Mouse (Mus musculus) B cell, adult 2 months (primary cell): ENCODE results near the gene Muc5ac.
"Not testable (repeated sequence)": the region's sequence is repeated elsewhere in the genome, so short reads cannot be mapped to it uniquely, and the experiment has no call there.

Experiments
- DNase-seq, 2 experiments: peaks; one replicate each; pipeline ENCODE4 v3.0.0; 2022

Muc5ac gene

DNA sequence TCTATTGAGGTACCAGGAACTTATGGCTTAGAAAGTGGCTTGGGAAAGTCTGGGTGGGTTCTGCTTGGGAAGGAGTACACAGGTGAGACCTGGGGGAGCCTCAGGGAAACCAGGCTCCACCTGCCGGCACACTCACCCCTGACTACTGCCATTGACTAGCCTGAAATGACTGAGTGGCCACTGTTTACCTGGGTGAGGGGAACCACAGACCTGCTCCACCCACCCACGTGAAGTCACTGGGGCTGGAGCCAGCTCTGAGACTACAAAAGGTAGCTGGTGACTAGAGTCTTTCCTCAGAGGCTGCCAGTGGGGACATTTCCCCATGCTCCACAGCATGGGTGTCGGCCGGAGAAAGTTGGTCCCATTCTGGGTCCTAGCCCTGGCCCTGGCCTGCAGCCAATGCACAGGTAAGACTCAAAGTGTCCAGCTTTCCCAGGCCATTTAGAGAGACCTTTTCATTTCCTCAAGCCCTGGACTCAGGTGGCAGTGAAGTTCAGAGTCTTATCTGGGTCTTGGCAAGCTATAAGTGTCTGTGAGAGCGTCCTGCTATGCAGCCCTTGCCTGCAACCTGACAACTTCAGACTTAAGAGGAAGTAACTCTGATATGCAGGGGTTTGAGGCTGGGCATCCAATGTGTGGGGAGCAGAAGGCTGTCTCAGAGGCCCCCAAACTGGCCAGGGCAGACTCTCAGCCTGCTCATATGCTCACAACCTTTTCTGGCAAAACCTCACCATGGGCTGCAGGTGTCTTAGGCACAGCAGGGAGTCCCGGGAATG is at the start of gene Muc5ac:
Gene Muc5ac (plus strand): TSS at position 296 of the 776 bp plus-strand sequence.
- no peak for DNase-seq

DNA sequence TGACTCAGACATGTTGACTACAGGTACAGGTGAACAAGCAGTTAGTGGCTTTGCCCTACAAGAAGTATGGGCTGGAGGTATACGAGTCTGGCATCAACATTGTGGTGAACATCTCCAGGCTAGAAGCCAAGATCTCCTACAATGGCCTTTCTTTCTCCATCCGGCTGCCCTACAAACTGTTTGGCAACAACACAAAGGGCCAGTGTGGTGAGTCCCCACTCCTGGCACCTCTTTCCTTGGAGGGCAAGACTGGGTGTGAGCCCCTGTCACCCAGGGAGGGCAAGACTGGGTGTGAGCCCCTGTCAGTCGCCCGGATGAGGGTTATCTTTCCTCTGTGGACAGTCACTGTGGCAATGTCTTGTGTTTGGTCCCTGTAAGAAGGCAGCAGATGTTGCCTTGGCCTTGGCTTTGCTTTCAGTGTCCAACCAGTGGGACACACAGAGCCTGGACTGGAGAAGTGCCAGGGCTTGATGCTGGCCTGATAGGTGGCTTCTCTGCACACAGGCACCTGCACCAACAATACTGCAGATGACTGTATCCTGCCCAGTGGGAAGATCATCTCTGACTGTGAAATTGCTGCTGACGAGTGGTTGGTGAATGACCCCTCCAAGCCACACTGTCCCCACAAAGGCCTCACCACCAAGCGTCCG is 41.2 kb upstream of the Muc5ac start:
- no peak for DNase-seq

DNA sequence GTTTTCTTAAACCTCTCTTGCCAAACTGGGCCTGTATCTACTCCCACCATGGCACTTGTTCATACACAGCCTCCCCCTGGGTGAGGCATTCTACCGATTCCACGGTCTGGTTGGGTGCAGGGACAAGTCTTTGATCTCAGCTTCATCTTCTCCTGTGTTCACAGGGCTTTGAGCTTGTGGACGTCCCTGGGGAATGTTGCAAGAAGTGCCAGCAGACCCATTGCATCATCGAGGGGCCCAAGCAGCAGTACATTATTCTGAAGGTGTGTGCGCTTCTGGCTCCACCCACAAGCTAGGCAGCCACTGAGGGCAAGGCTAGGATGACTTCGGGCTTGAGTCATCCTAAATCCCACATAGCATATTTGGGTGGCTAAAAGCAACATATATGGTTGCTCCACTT is 36.3 kb upstream of the Muc5ac start:
- no peak for DNase-seq

DNA sequence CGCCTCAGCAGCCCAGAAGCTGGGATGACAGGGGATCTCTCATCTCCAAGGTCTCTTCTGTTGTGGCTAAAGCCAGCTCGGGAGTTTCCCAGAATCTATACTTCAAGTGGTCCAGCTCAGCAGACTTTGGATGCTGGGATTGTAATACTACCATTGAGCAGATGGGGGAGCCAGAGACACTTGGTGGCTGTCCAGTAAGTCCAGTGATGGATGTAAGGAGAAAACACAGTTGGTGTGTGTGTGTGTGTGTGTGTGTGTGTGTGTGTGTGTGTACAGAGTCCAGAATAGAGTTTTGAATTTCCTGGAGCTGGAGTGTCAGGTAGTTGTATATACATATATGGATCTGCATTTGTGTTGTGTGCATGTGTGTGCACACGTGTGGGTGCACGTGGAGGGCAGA is 32.9 kb upstream of the Muc5ac start:
- DNase-seq, result peak; percentile 62 to 66

DNA sequence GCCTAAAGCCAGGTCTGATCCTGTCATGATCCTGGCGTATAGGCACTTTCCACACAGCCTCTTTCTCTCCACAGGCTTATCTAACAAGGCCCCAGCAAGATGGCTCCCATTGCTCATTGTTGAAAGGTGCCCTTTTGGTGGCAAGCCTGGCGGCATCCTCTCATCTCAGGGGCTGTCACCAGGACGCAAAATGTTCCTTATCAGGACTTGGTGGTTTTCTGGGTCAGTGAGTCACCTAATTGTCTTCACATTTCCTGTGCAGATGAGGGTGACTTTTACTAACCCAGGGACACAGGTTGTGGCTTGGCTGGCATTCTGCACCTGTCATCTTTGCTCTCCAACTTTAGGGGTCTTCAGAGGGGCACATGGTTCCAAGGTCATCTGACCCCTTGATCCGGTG is 30.5 kb upstream of the Muc5ac start:
- no peak for DNase-seq

DNA sequence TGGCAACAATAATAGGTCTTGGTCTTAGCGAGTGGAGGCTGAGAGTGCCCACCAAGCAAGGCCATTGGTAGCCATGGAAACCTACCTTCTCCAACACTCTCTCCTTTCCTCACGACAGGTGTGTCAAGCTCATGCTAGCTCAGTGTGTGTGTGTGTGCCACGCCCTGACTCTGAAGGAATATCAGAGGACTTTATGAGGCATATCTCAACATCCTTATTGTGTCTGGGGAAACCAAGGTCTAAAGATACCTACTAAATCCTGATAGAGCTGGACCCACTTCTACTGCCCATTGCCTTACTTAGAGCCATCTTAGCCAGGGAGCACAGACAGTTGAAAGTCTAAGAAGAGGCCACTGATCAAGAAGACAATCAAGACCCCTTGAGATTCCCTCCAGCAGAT is 18.3 kb upstream of the Muc5ac start:
- no peak for DNase-seq

DNA sequence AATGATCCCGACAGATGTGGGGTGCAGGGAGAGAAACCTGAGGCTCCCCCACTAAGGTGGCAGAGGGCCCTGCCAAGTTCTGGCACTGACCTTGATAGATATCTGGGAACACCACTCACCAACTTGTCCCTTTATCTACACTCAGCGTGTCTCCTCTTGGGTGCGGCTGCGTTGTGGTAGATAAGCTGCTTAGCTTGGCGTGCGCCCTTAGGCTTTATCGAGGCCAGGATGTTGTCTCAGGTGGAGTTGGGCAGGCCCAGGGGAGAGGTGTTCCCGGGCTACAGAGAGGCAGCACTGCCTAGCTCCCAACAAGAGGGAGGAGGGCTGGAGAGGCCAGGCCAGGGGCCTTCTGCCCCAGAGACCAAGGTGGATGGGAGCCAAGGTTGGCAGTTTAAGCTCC is 17.8 kb upstream of the Muc5ac start:
- DNase-seq, result no peak

DNA sequence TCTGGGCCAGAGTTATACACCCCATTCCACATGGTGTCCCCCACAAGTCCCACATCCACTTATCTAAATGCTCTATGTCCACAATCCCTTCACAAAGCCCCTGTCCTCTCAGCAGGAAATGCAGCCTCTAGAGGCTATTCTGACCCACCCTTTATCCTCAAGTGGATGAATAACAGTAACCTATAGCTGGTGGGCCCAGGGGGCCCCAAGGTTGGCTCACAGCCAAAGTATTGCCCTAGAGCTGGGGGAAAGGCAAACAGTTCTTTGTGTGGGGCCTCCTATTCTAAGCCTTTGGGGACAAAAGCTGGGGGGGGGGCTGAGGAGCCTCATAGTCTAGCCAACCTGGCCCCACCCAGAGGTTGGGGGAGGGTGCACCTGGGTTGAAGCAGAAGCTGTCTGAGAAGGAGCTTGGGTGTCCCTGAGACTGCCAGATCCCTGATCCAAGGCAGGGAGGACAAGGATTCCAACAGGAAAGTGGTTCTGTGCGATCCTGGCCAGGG is 16.7 kb upstream of the Muc5ac start:
- DNase-seq, result no peak

DNA sequence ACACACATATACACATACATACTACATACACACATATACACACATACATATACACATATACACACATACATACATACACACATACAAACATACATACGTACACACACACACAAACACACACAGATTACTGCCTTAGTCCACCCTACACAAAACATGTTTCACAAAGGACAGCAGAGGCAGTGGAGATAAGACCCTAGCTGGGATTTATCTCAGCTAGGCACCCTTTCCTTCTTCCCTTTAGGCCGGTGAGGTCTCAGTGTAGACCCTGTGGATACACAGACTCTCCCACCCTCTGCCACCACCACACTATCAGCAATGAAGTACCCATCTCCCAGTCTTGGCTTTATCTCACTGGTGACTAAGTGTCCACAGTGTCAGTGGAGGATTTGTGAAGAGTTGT is 13.9 kb upstream of the Muc5ac start:
- DNase-seq, result no peak

DNA sequence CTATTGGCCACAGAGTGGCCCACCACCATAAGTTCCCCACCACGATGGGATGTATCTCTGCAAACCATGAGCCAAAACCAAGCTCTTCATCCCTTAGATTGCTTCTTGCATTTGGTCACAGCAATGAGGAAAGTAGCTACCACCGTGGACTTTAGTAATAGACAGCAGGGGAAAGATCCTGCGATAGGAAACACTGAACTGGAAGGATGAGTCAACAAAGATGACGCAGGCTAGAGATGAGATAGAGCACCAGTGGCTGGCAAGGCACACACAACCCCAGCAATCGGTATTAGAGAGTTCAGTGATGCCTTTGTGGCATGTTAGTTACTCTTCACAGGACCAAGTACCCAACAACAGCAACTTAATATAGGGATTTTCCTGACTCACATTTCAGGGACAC is 12.6 kb upstream of the Muc5ac start:
- DNase-seq, result no peak

DNA sequence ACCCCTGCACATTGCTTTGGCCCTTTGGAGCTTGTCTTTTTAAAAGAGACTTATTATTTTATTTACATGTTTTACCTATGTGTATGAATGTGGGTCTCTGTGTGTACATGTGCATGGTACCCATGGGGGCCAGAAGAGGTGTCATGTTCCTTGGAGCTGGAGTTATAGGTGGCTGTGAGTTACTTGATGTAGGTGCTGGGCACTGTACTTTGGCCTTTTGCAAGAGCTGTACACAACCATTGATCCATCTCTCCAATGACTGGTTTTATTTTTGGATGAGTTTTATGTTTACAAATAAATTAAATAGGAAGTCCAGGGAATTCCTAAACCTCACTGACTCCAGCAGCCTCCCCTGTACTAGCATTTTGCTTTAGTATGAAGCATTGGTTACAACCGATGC is 5.5 kb downstream of the Muc5ac start:
- DNase-seq, result no peak

DNA sequence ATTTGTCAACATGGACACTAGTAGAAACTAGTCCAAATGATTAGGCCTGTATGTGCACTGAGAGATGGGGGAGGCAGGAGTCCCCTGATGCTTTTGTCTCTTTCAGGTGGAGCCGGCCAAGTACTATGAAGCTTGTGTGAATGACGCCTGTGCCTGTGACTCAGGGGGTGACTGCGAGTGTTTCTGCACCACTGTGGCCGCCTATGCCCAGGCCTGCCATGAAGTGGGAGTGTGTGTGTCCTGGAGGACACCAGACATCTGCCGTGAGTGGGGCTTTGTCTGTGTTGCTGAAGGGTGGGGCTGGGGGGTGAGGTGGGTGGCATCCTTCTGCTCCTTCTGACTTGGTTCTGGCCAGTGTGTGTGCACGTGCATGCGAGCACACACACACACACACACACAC is 14.4 kb downstream of the Muc5ac start:
- DNase-seq, result no peak

DNA sequence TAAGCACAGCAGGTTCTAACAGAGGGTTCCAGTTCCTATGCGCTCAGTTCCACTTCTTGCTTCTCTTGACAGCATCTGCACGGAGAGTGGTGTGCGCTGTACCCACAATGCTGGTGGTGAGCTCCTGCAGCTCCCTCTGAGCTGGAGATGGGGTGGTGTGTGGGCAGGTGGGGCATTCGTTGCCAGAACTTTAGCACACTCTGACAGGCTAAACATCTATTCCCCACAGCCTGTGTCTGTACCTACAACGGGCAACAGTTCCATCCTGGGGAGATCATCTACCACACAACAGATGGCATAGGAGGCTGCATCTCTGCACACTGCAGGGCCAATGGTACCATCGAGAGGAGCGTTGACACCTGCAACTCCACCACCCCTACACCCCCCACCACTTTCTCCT is 16.6 kb downstream of the Muc5ac start:
- no peak for DNase-seq

DNA sequence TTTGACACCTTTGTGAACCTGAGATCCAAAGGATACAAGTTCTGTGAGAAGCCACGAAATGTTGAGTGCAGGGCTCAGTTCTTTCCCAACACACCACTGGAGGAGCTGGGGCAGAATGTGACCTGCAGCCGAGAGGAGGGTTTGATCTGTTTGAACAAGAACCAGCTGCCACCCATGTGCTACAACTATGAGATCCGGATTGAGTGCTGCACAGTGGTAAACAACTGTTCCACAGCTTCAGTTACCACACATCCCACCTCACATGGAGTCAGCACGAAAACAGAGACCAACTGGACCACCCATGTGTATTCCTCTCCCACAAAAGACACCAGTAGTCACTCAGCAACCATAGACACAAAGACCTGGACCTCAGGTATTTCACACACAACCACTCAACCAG is 19.1 kb downstream of the Muc5ac start:
- DNase-seq, result not testable (repeated sequence)

DNA sequence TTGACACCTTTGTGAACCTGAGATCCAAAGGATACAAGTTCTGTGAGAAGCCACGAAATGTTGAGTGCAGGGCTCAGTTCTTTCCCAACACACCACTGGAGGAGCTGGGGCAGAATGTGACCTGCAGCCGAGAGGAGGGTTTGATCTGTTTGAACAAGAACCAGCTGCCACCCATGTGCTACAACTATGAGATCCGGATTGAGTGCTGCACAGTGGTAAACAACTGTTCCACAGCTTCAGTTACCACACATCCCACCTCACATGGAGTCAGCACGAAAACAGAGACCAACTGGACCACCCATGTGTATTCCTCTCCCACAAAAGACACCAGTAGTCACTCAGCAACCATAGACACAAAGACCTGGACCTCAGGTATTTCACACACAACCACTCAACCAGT is 21.2 kb downstream of the Muc5ac start:
- not testable (repeated sequence) for DNase-seq

DNA sequence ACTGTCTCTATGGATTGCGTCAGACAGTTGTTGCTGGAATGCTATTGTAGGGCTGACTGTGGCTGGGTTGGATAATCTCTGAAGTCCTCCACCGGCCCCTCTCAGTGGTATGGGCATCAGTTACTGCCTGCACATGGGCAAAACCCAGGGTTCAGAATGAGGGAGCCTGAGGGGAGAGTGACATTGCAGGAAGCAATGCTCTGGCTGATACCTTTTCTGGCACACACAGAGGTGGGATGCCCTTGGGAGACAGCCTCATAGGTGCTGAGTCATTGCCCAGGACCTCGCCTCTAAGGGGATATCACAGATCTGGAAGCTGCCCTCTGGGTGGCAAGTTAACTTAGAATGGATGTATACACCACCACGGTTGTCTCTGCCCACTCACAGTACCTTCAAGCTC is 24.5 kb downstream of the Muc5ac start:
- DNase-seq, result no peak

DNA sequence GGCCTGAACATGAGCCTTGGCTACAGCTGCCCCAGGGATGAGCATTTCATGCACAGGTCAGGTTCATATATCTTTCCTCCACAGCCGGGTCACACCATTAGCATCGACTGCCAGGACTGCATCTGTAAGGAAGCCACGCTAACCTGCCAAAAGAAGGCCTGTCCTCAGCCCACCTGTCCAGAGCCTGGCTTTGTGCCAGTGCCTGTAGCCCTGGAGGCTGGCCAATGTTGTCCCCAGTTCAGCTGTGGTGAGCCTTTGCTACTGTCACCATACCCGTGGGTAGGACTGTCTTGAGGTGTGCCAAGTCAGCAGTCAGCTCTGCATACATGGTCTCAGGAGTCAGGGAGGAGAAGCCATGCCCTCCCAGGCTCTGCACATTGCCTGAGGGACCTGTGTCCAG is 26.6 kb downstream of the Muc5ac start:
- DNase-seq, result no peak

DNA sequence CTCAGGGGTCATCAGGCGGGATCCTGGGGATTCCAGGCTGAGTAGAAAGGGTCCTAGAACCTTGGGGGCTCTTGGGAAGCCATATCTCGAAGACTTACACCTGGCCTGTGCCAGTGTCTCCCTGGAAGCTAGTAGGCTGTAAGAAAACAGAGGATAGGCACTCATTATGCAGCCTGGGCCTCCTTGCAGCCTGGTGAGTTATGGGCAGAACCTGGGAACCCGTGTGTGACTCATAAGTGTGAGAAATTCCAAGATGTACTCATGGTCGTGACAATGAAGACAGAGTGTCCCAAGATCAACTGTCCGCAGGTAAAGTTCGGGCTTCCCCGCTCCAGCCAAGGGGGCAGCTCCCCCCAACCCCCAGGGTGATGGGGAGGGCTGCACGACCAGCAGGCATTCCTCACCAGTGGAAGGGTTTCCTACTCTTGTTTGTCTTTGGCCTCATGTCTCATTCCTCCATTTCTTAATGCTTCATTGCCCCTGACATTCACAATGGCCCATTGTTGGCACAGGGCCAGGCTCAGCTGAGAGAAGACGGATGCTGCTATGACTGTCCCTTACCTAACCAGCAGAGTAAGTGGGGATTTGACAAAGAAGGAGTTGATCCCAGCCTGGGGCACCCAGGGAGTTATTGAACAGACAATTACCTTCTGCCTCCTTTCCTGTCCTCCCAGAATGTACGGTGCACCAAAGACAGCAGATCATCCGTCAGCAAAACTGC is 28.7 kb downstream of the Muc5ac start:
- no peak for DNase-seq

DNA sequence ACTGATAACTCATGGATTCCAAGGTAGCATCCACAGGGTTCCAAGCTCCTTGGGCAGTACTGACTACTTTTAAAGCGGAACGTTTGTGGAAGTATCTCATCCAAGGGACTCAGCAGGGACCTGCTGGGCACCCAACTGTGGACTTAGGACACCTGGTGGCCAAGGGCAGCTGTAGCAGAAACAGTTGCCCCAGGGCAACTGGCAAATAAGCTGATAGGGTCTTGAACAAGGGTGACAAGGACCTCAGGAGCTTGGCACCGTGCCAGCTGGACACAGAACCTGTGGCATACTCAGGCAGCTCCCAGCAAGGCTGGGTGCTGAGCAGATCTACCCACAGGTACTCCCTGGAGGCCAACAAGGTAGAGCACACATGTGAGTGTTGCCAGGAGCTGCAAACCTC is 29.5 kb downstream of the Muc5ac start:
- no peak for DNase-seq

DNA sequence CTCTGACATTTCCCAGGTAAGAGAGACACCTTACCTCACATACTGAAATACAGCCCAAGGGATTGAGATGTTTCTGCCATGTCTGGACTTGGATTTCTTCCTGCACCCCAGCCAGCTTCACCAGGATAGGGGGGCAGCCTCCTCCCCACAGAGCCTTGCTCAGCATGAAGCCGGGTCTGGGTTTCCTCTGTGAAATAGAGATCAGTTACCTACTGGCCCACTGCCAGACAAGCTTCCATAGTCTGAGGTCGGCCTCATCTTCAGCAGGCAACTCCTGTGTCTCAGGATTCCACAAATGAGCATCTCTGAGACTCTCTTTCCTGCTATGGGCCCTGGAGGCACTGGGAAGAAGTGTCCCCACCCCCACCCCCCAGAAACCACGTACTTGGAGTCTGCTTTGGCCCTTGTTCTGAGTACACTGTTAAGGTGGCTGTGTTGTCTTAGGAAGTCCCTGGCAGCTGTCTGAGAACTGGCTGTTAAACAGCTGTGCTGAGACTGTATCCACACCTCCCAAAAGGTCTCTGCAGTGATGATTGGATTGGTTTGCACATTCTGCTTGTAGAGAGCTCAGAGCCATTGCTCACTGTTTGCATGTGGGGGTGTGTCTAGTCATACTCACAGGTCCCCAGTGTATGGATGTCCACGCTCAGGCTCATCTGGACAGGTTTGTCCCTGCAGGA is 34.0 kb downstream of the Muc5ac start:
- no peak for DNase-seq

DNA sequence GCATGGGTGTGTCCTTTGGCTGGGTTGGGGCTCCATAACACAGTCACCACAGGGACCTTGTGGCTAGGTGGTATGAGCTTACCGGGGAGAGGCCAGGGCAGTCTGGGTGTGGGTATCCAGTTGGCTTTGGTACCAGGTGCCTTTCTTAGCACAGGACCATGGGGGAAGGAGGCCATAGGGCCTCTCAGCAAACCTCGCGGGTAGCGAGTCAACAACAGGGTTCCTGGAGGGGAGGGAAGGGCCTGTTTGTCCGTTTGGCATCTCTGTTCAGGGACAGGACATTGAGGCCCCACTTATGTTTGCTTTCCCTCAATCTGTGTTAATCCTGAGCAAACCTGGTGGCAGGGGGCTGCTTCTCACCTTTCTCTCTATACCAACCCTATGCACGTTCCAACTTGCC is 34.9 kb downstream of the Muc5ac start:
- no peak for DNase-seq

DNA sequence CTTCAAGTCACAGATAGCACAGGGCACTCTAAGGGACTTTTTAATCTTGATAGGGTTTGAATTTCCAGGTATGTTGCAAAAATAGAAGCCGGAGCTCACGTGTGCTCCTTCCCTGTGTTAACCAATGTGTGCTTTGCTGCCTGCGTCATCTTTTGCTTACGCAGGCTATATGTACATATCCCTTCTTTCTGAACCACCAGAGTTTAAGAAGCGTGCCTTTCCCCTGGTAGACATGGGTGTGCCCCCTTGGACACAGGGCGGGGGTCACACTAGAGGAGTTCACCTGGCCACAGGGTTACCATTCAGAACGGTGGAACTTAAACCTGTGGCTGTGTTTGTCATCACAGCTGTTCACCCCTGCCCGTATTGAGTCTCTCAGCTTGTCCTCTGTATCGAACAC is 35.6 kb downstream of the Muc5ac start:
- DNase-seq, result no peak

DNA sequence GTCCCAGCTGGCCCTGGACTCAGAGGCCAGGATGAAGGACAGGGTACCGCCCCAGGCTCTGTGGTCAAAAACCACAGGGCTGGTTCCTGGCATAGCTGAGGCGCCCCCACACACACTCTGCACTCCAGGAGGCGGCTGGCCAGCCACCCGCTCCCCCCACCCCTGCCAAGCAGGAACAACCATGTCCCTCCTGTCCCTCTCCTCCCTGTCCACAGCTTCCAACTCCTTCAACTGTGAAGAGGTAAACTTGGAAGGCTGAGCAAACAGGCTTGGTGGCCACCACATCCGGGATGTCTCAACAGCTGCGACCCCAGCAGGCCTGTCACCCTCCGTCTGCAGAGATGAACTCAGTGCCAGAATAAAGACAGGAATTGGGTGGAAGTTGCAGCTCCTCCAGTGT is 47.2 kb downstream of the Muc5ac start:
- no peak for DNase-seq
